Mouse (Mus musculus): ENCODE measurements around the gene Ptafr. TPM values are rescaled to one million over a fixed set of nuclear protein-coding genes. Genes with fewer than 3 reads are reported as not detected.

Gene Ptafr
- polyA plus RNA-seq, 1 experiment = 0.28 TPM

DNA sequence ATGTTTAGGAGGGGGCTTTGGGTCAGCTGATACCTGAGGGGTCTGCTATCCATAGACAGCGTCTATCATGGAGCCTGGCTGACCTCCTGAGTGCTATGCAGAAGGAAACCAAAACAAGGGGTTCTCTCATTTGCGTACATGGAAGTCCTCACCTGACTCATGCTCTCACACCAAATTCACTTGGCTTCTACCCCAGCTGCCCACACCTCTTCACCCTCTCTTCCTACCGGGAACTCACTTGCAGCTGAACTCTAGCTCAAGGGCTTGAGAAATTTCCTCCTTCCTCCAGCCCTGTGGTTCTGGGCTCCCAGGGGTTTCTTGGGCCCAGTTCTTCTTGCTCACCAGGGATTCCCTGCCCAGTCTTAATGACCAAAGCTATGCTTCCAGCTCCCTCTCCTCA is 606 bp upstream of the Ptafr start:
- H3K4me3 ChIP-seq (ENCODE audit: control insufficient read depth, low read depth, low read length) = no peak overlapping the region
- TF ChIP-seq POLR2A (IDR thresholded peaks at IDR 0.05; ENCODE audit: control insufficient read depth, low read depth, low read length) (no peak), CTCF (IDR thresholded peaks at IDR 0.05; ENCODE audit: control insufficient read depth, insufficient read depth, insufficient replicate concordance, low read depth, low read length) (no peak)
- H3K4me1 ChIP-seq (ENCODE audit: control insufficient read depth, insufficient read depth, low read length) = no peaks in the 10 kb centered on the region; the same call in 1 of the 2 replicates
- no peaks in the 10 kb centered on the region for H3K27me3 ChIP-seq (ENCODE audit: control insufficient read depth, insufficient read depth, low read length)
- no peaks in the 10 kb centered on the region for H3K36me3 ChIP-seq (ENCODE audit: control insufficient read depth, insufficient read depth, low read length)
- H3K27ac ChIP-seq (ENCODE audit: control insufficient read depth, insufficient read depth, low read depth, low read length) = no peak overlapping the region

GRCm38 (mm10) chr4:132565089-132565747 is 1.4 kb downstream of the Ptafr start:
- Histone ChIP-seq H3K27ac (ENCODE audit: control insufficient read depth, insufficient read depth, low read depth, low read length) (no peak overlapping the region), H3K27me3 (ENCODE audit: control insufficient read depth, insufficient read depth, low read length) (no peaks in the 10 kb centered on the region), H3K4me1 (ENCODE audit: control insufficient read depth, insufficient read depth, low read length) (no peaks in the 10 kb centered on the region; the same call in 1 of the 2 replicates), H3K4me3 (ENCODE audit: control insufficient read depth, low read depth, low read length) (no peak overlapping the region), H3K36me3 (ENCODE audit: control insufficient read depth, insufficient read depth, low read length) (no peaks in the 10 kb centered on the region)
- no peak for TF ChIP-seq CTCF (IDR thresholded peaks at IDR 0.05; ENCODE audit: control insufficient read depth, insufficient read depth, insufficient replicate concordance, low read depth, low read length)
- TF ChIP-seq POLR2A (IDR thresholded peaks at IDR 0.05; ENCODE audit: control insufficient read depth, low read depth, low read length) = no peak

DNA sequence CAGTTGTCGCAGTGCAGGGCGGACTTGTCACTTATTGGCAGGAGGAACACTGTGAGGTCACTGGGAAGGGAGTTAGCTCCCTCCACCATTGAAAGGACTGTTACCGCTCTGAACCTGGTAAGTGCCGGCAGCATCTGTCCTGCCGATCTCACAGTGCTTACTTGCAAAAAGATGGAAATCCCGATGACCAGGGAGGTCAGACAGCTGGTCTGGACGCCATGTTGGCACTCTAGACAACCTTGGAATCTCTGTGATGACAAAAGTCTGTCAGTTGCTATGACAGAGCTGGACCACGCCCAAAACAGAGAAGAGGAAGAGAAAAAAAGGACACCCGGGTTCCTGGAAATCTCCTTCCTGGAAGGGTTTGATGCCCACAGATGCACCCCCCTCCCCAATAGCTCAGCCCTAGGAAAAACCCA is 3.5 kb downstream of the Ptafr start:
- TF ChIP-seq POLR2A (IDR thresholded peaks at IDR 0.05; ENCODE audit: control insufficient read depth, low read depth, low read length) (no peak), CTCF (IDR thresholded peaks at IDR 0.05; ENCODE audit: control insufficient read depth, insufficient read depth, insufficient replicate concordance, low read depth, low read length) (no peak)
- no peak overlapping the region for H3K4me3 ChIP-seq (ENCODE audit: control insufficient read depth, low read depth, low read length)
- H3K36me3 ChIP-seq (ENCODE audit: control insufficient read depth, insufficient read depth, low read length) = no peaks in the 10 kb centered on the region
- no peak overlapping the region for H3K27ac ChIP-seq (ENCODE audit: control insufficient read depth, insufficient read depth, low read depth, low read length)
- H3K27me3 ChIP-seq (ENCODE audit: control insufficient read depth, insufficient read depth, low read length) = no peaks in the 10 kb centered on the region
- no peaks in the 10 kb centered on the region; the same call in 1 of the 2 replicates for H3K4me1 ChIP-seq (ENCODE audit: control insufficient read depth, insufficient read depth, low read length)

- peak; percentile 52 for TF ChIP-seq CTCF (IDR thresholded peaks at IDR 0.05; ENCODE audit: control insufficient read depth, insufficient read depth, insufficient replicate concordance, low read depth, low read length)
- TF ChIP-seq POLR2A (IDR thresholded peaks at IDR 0.05; ENCODE audit: control insufficient read depth, low read depth, low read length) = no peak
- H3K4me3 ChIP-seq (ENCODE audit: control insufficient read depth, low read depth, low read length) = no peak overlapping the region
- no peaks in the 10 kb centered on the region for H3K27me3 ChIP-seq (ENCODE audit: control insufficient read depth, insufficient read depth, low read length)
- H3K27ac ChIP-seq (ENCODE audit: control insufficient read depth, insufficient read depth, low read depth, low read length) = no peak overlapping the region
- no peaks in the 10 kb centered on the region; the same call in 1 of the 2 replicates for H3K4me1 ChIP-seq (ENCODE audit: control insufficient read depth, insufficient read depth, low read length)
- H3K36me3 ChIP-seq (ENCODE audit: control insufficient read depth, insufficient read depth, low read length) = no peaks in the 10 kb centered on the region
Observed at GRCm38 (mm10) chr4:132569115-132569514, 5.2 kb downstream of the Ptafr start.

- no peak for TF ChIP-seq POLR2A (IDR thresholded peaks at IDR 0.05; ENCODE audit: control insufficient read depth, low read depth, low read length)
- TF ChIP-seq CTCF (IDR thresholded peaks at IDR 0.05; ENCODE audit: control insufficient read depth, insufficient read depth, insufficient replicate concordance, low read depth, low read length) = no peak
- no peaks in the 10 kb centered on the region; the same call in 1 of the 2 replicates for H3K4me1 ChIP-seq (ENCODE audit: control insufficient read depth, insufficient read depth, low read length)
- H3K4me3 ChIP-seq (ENCODE audit: control insufficient read depth, low read depth, low read length) = no peak overlapping the region
- no peaks in the 10 kb centered on the region for H3K27me3 ChIP-seq (ENCODE audit: control insufficient read depth, insufficient read depth, low read length)
- no peaks in the 10 kb centered on the region for H3K36me3 ChIP-seq (ENCODE audit: control insufficient read depth, insufficient read depth, low read length)
- H3K27ac ChIP-seq (ENCODE audit: control insufficient read depth, insufficient read depth, low read depth, low read length) = no peak overlapping the region
Observed at GRCm38 (mm10) chr4:132571190-132571589, 7.3 kb downstream of the Ptafr start.

- Histone ChIP-seq H3K4me3 (ENCODE audit: control insufficient read depth, low read depth, low read length) (no peak overlapping the region), H3K36me3 (ENCODE audit: control insufficient read depth, insufficient read depth, low read length) (no peaks in the 10 kb centered on the region), H3K27ac (ENCODE audit: control insufficient read depth, insufficient read depth, low read depth, low read length) (no peak overlapping the region), H3K4me1 (ENCODE audit: control insufficient read depth, insufficient read depth, low read length) (no peaks in the 10 kb centered on the region), H3K27me3 (ENCODE audit: control insufficient read depth, insufficient read depth, low read length) (no peaks in the 10 kb centered on the region)
- no peak for TF ChIP-seq POLR2A (IDR thresholded peaks at IDR 0.05; ENCODE audit: control insufficient read depth, low read depth, low read length)
- no peak for TF ChIP-seq CTCF (IDR thresholded peaks at IDR 0.05; ENCODE audit: control insufficient read depth, insufficient read depth, insufficient replicate concordance, low read depth, low read length)
Observed at GRCm38 (mm10) chr4:132573327-132573726, 9.5 kb downstream of the Ptafr start.

- no peak overlapping the region for H3K4me3 ChIP-seq (ENCODE audit: control insufficient read depth, low read depth, low read length)
Observed at GRCm38 (mm10) chr4:132574809-132575347, 11.0 kb downstream of the Ptafr start.

More at GRCm38 (mm10) chr4:132574809-132575347, 11.0 kb downstream of the Ptafr start:
- no peaks in the 10 kb centered on the region for H3K27me3 ChIP-seq (ENCODE audit: control insufficient read depth, insufficient read depth, low read length)
- no peak for TF ChIP-seq POLR2A (IDR thresholded peaks at IDR 0.05; ENCODE audit: control insufficient read depth, low read depth, low read length)
- no peak for TF ChIP-seq CTCF (IDR thresholded peaks at IDR 0.05; ENCODE audit: control insufficient read depth, insufficient read depth, insufficient replicate concordance, low read depth, low read length)
- H3K36me3 ChIP-seq (ENCODE audit: control insufficient read depth, insufficient read depth, low read length) = no peaks in the 10 kb centered on the region
- H3K27ac ChIP-seq (ENCODE audit: control insufficient read depth, insufficient read depth, low read depth, low read length) = no peak overlapping the region
- peaks cover 2% of the 10 kb centered on the region; the same call in 1 of the 2 replicates for H3K4me1 ChIP-seq (ENCODE audit: control insufficient read depth, insufficient read depth, low read length)

All from testis, adult 2 months (tissue).